Mouse (Mus musculus) cerebellum, postnatal 14 days (tissue): Measurements from ENCODE around the gene Upk3bl.
"Not testable (repeated sequence)": the region's sequence is repeated elsewhere in the genome, so short reads cannot be mapped to it uniquely, and the experiment has no call there.

Experiments
- DNase-seq, 2 experiments: peaks; one replicate each; pipeline ENCODE4 v3.0.0; 2021; ENCODE audit warnings: mixed read lengths in 2 of 2

Upk3bl gene

GRCm38 (mm10) chr5:136088821-136089575 is 34.7 kb downstream of the Upk3bl start:
- peak; percentile 43 to 70 for DNase-seq

- no peak for DNase-seq
Measured at GRCm38 (mm10) chr5:136091927-136092326, 37.6 kb downstream of the Upk3bl start.

- no peak for DNase-seq
Measured at GRCm38 (mm10) chr5:136094249-136095010, 40.1 kb downstream of the Upk3bl start.

- DNase-seq: no peak
Measured at GRCm38 (mm10) chr5:136095089-136095488, 40.8 kb downstream of the Upk3bl start.

GRCm38 (mm10) chr5:136098536-136098935 is 44.2 kb downstream of the Upk3bl start:
- no peak for DNase-seq

GRCm38 (mm10) chr5:136102099-136102820 is 48.0 kb downstream of the Upk3bl start:
- peak; percentile 85 to 86 for DNase-seq

- peak in 1 of 2 experiments; percentile 81 for DNase-seq
Measured at GRCm38 (mm10) chr5:136104511-136104910, 50.2 kb downstream of the Upk3bl start.

- DNase-seq: no peak
Measured at GRCm38 (mm10) chr5:136108486-136108885, 54.2 kb downstream of the Upk3bl start.

- DNase-seq: no peak
Measured at GRCm38 (mm10) chr5:136109042-136109441, 54.8 kb downstream of the Upk3bl start.

GRCm38 (mm10) chr5:136113546-136113945 is 59.3 kb downstream of the Upk3bl start:
- not testable (repeated sequence) for DNase-seq
